Mouse (Mus musculus): ENCODE results near the gene C9. TPM values are rescaled to one million over a fixed set of nuclear protein-coding genes. Genes with fewer than 3 reads are reported as not detected.

C9 gene
- total RNA-seq (2015; ENCODE audit: low replicate concordance) (not detected in 2 replicates), total RNA-seq (2017; ENCODE audit: low replicate concordance) (not detected in 2 replicates)

- ATAC-seq (replicated peaks; ENCODE audit: low FRiP score, poor library complexity, severe bottlenecking), result no peak
Measured at GRCm38 (mm10) chr15:6445135-6445534, at the start of gene C9. Gene C9 (plus strand): TSS chr15:6445327.

- ATAC-seq (replicated peaks; ENCODE audit: low FRiP score, poor library complexity, severe bottlenecking), result no peak
Measured at GRCm38 (mm10) chr15:6398211-6398610, 46.9 kb upstream of the C9 start.

GRCm38 (mm10) chr15:6398881-6399280 lies 46.2 kb upstream of the C9 start:
- ATAC-seq (replicated peaks; ENCODE audit: low FRiP score, poor library complexity, severe bottlenecking), result no peak

- ATAC-seq (replicated peaks; ENCODE audit: low FRiP score, poor library complexity, severe bottlenecking), result no peak
Measured at GRCm38 (mm10) chr15:6400115-6400514, 45.0 kb upstream of the C9 start.

- no peak for ATAC-seq (replicated peaks; ENCODE audit: low FRiP score, poor library complexity, severe bottlenecking)
Measured at GRCm38 (mm10) chr15:6402433-6402832, 42.7 kb upstream of the C9 start.

- no peak for ATAC-seq (replicated peaks; ENCODE audit: low FRiP score, poor library complexity, severe bottlenecking)
Measured at GRCm38 (mm10) chr15:6404172-6404571, 41.0 kb upstream of the C9 start.

- no peak for ATAC-seq (replicated peaks; ENCODE audit: low FRiP score, poor library complexity, severe bottlenecking)
Measured at GRCm38 (mm10) chr15:6406771-6407170, 38.4 kb upstream of the C9 start.

GRCm38 (mm10) chr15:6409031-6409430 lies 36.1 kb upstream of the C9 start:
- ATAC-seq (replicated peaks; ENCODE audit: low FRiP score, poor library complexity, severe bottlenecking), result no peak

- no peak for ATAC-seq (replicated peaks; ENCODE audit: low FRiP score, poor library complexity, severe bottlenecking)
Measured at GRCm38 (mm10) chr15:6410161-6410560, 35.0 kb upstream of the C9 start.

GRCm38 (mm10) chr15:6411334-6411733 lies 33.8 kb upstream of the C9 start:
- no peak for ATAC-seq (replicated peaks; ENCODE audit: low FRiP score, poor library complexity, severe bottlenecking)

- ATAC-seq (replicated peaks; ENCODE audit: low FRiP score, poor library complexity, severe bottlenecking), result no peak
Measured at GRCm38 (mm10) chr15:6415317-6415716, 29.8 kb upstream of the C9 start.

GRCm38 (mm10) chr15:6431777-6432176 lies 13.3 kb upstream of the C9 start:
- ATAC-seq (replicated peaks; ENCODE audit: low FRiP score, poor library complexity, severe bottlenecking), result no peak

- ATAC-seq (replicated peaks; ENCODE audit: low FRiP score, poor library complexity, severe bottlenecking), result no peak
Measured at GRCm38 (mm10) chr15:6432411-6432810, 12.7 kb upstream of the C9 start.

GRCm38 (mm10) chr15:6435281-6435680 lies 9.8 kb upstream of the C9 start:
- ATAC-seq (replicated peaks; ENCODE audit: low FRiP score, poor library complexity, severe bottlenecking), result no peak

GRCm38 (mm10) chr15:6435773-6436172 lies 9.4 kb upstream of the C9 start:
- ATAC-seq (replicated peaks; ENCODE audit: low FRiP score, poor library complexity, severe bottlenecking), result no peak

- ATAC-seq (replicated peaks; ENCODE audit: low FRiP score, poor library complexity, severe bottlenecking), result no peak
Measured at GRCm38 (mm10) chr15:6438685-6439084, 6.4 kb upstream of the C9 start.

GRCm38 (mm10) chr15:6444452-6444851 lies 675 bp upstream of the C9 start:
- ATAC-seq (replicated peaks; ENCODE audit: low FRiP score, poor library complexity, severe bottlenecking), result no peak

- ATAC-seq (replicated peaks; ENCODE audit: low FRiP score, poor library complexity, severe bottlenecking), result no peak
Measured at GRCm38 (mm10) chr15:6446181-6446580, 1.1 kb downstream of the C9 start.

GRCm38 (mm10) chr15:6448892-6449291 lies 3.8 kb downstream of the C9 start:
- ATAC-seq (replicated peaks; ENCODE audit: low FRiP score, poor library complexity, severe bottlenecking), result no peak

GRCm38 (mm10) chr15:6454461-6454860 lies 9.3 kb downstream of the C9 start:
- no peak for ATAC-seq (replicated peaks; ENCODE audit: low FRiP score, poor library complexity, severe bottlenecking)

GRCm38 (mm10) chr15:6461381-6461780 lies 16.3 kb downstream of the C9 start:
- ATAC-seq (replicated peaks; ENCODE audit: low FRiP score, poor library complexity, severe bottlenecking), result no peak

- no peak for ATAC-seq (replicated peaks; ENCODE audit: low FRiP score, poor library complexity, severe bottlenecking)
Measured at GRCm38 (mm10) chr15:6463361-6463923, 18.3 kb downstream of the C9 start.
